Mouse (Mus musculus) heart, postnatal 0 days (tissue): ENCODE data around the gene Tubb3. TPM values are rescaled to one million over a fixed set of nuclear protein-coding genes. Genes with fewer than 3 reads are reported as not detected.

Experiments used
- ATAC-seq: fragments of 200-750 bp; cut with Nextera tagmentation; 2 replicates; pipeline ENCODE4 v1.8.0; 2017; ENCODE audit warnings: low read depth, moderate number of reproducible peaks, moderate library complexity; ENCODE audit not compliant: insufficient read depth
- DNase-seq: peaks from one replicate; pipeline ENCODE4 v3.0.0-alpha.2; 2016; ENCODE audit warnings: low spot score
- H3K27ac ChIP-seq: fragments of 300-500 bp; sonication (generic); 2 replicates; pipeline ENCODE4 v1.5.1; 2014; ENCODE audit warnings: low read depth, mild to moderate bottlenecking
- H3K27me3 ChIP-seq: fragments of 300-500 bp; sonication (generic); 2 replicates; pipeline ENCODE4 v1.6.1; 2014; ENCODE audit warnings: low read length, mixed read lengths; ENCODE audit not compliant: control insufficient read depth, insufficient read depth
- H3K36me3 ChIP-seq: fragments of 300-500 bp; sonication (generic); replicated peaks from 2 replicates; pipeline ENCODE4 v1.6.1; 2014; ENCODE audit warnings: low read length, mixed read lengths; ENCODE audit not compliant: control insufficient read depth, insufficient read depth
- H3K4me1 ChIP-seq: fragments of 300-500 bp; sonication (generic); 2 replicates; pipeline ENCODE4 v1.6.1; 2014; ENCODE audit warnings: antibody characterized with exemption; ENCODE audit not compliant: control insufficient read depth, insufficient read depth
- H3K4me2 ChIP-seq: fragments of 300-500 bp; sonication (generic); 2 replicates; pipeline ENCODE4 v1.6.1; 2014; ENCODE audit warnings: low read depth, mild to moderate bottlenecking, low read length, moderate library complexity
- H3K4me3 ChIP-seq: fragments of 300-500 bp; sonication (generic); 2 replicates; pipeline ENCODE4 v1.5.1; 2014; ENCODE audit warnings: low read depth, low read length
- H3K9ac ChIP-seq: fragments of 300-500 bp; sonication (generic); replicated peaks from 2 replicates; pipeline ENCODE4 v1.6.1; 2014; ENCODE audit warnings: low read depth, low read length, mixed read lengths
- H3K9me3 ChIP-seq: fragments of 300-500 bp; sonication (generic); replicated peaks from 2 replicates; pipeline ENCODE4 v1.6.1; 2016; ENCODE audit warnings: low read length; ENCODE audit not compliant: control insufficient read depth
- CTCF ChIP-seq: IDR thresholded peaks from 2 replicates; pipeline ENCODE4 v1.5.1; 2016; ENCODE audit warnings: antibody characterized with exemption, control low read depth, low read depth
- EP300 ChIP-seq: IDR thresholded peaks from 2 replicates; pipeline ENCODE4 v1.6.1; 2016; ENCODE audit warnings: antibody characterized with exemption, low read depth
- whole genome bisulfite sequencing: fragments of 180-500 bp; shearing (Covaris S2); extraction: QIAGEN DNeasy Blood & Tissue Kit; methylation state at CpG from one replicate; pipeline ENCODE4 v1.1.7; 2014; 5-methylcytosine and 5-hydroxymethylcytosine counted together
- polyA plus RNA-seq: library from polyadenylated mRNA; unstranded; fragments of >200 nt; fragmentation: Nextera tagmentation; extraction: Ambion mirVana; gene quantifications from 2 replicates; pipeline ENCODE4 v1.2.1, GENCODE M21; 2015
- total RNA-seq: library from RNA; depleted of rRNA; stranded (reverse); fragments of >200 nt; gene quantifications from 2 replicates; pipeline ENCODE4 v1.2.3, GENCODE M21; 2014; ENCODE audit warnings: low replicate concordance

Gene Tubb3
- total and polyA plus RNA-seq, 2 experiments from 2014 or later: 0.40 to 1.8 TPM

DNA sequence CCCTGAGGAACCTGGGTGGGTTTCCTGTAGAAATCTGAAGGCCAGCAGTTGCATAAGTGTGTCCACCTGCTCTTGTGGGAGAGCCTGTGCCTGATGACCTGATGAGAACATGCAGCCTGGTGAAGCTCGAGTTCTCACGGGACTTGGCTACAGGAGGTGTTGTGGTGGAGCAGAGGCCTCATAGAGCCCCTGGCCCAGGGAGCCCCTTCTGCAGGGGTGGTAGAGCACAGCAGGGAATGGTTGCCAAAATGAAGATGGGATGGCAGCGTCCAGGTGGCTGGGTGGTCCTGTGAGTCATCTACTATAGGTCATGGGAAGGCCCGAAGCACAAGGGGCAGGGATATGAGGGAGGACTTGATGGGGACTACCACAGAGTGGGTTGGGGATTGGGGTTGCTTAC lies 29.5 kb upstream of the Tubb3 start:
- Histone ChIP-seq H3K4me2 (no peak overlapping the region), H3K4me1 (no peaks in the 10 kb centered on the region), H3K27me3 (no peaks in the 10 kb centered on the region), H3K36me3 (peaks cover 56% of the 10 kb centered on the region), H3K9ac (no peak overlapping the region), H3K4me3 (no peak overlapping the region), H3K9me3 (no peaks in the 10 kb centered on the region), H3K27ac (no peak overlapping the region)
- ATAC-seq (no peak), DNase-seq (no peak)
- no peak for TF ChIP-seq CTCF
- no peak for TF ChIP-seq EP300
- 80% methylated on average over 4 of the region's 4 CpGs for WGBS

DNA sequence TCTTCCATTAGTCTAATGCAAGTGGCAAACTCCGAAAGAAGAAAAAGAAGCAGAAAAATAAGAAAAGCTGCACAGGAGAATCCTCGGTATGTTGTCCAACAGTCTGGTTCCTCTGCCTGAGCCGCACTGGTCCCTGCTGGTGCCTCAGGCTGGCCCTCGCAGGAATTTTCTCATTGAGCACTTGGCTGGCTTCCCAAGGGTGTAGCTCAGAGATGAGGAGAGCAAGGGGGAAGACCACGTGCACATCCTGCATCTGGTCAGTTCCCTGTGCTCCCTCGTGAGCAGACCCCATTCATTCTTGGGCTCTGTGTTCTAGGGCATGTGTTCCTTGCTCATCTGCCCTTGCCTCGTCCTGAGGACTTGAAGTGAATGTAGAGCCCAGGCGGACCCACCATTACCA lies 28.7 kb upstream of the Tubb3 start:
- H3K36me3 ChIP-seq: peaks cover 64% of the 10 kb centered on the region

DNA sequence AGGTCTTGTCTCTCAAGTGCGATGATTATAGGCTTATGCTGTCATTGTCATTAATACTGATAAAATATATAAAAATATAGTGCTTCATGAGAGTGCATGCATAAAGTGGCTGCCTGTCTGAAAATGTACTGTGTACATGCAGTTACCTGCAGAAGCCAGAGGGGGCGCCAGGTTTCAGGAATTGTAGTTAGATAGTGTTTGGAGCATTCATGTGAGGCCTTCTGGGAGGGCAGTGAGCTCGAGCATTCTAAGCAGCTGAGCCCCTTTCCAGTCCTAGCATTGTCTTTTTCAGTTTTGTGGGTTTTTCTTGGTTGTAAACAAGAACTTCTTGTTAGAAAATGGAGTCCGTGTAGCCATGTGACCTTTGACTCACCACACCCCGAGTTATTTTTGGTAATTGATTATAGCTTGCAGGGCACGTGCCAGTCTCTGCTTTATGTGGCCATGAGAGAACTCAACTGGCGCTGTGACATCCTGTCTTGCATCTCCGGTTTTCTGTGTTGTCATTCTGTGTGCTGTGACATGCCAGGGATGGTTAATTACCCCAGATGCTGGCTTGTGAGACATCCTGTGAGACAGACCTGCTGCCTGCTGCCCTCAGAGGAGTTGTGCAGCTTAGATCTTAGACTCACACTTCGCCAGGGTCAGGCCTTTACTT lies 26.2 kb upstream of the Tubb3 start:
- no peak overlapping the region for H3K27ac ChIP-seq
- H3K4me3 ChIP-seq: no peak overlapping the region
- TF ChIP-seq EP300 (no peak), CTCF (peak; percentile 58)
- H3K27me3 ChIP-seq: no peaks in the 10 kb centered on the region
- DNase-seq: peak; percentile 29
- ATAC-seq: no peak
- peaks cover 89% of the 10 kb centered on the region for H3K36me3 ChIP-seq
- H3K9ac ChIP-seq: no peak overlapping the region
- no peaks in the 10 kb centered on the region for H3K4me1 ChIP-seq
- 60% methylated on average over 9 of the region's 9 CpGs for WGBS
- no peaks in the 10 kb centered on the region for H3K9me3 ChIP-seq
- no peak overlapping the region for H3K4me2 ChIP-seq

More for the DNA sequence above, 28.7 kb upstream of the Tubb3 start:
- no peak overlapping the region for H3K9ac ChIP-seq
- H3K4me3 ChIP-seq: no peak overlapping the region
- no peak overlapping the region for H3K27ac ChIP-seq
- H3K9me3 ChIP-seq: no peaks in the 10 kb centered on the region
- DNase-seq (no peak), ATAC-seq (no peak)
- H3K4me1 ChIP-seq: no peaks in the 10 kb centered on the region
- TF ChIP-seq EP300: no peak
- TF ChIP-seq CTCF: no peak
- 58% methylated on average over 8 of the region's 8 CpGs for WGBS
- H3K27me3 ChIP-seq: no peaks in the 10 kb centered on the region
- H3K4me2 ChIP-seq: no peak overlapping the region

DNA sequence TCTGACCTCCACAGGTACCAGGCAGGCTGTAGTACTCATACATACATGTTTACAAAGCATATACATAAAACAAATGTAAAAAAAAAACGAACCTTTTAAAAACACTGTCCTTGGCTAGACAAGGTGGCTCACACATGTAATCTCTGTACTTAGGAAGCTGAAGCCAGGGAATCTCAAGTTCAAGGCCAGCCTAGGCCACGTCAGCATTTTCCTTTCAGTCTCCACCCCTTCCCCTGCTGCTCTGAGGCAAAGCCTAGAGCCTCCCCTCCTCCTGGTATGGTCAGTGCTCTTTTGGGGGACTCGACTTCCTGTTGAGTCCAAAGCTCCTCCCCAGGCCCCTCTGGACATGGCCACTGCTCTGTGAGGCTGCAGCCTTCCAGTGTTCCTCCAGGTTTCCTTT lies 24.2 kb upstream of the Tubb3 start:
- Histone ChIP-seq H3K4me3 (no peak overlapping the region), H3K9me3 (no peaks in the 10 kb centered on the region), H3K4me2 (no peak overlapping the region), H3K27ac (no peak overlapping the region), H3K4me1 (no peaks in the 10 kb centered on the region), H3K36me3 (peaks cover 100% of the 10 kb centered on the region), H3K27me3 (no peaks in the 10 kb centered on the region), H3K9ac (no peak overlapping the region)
- DNase-seq: no peak
- 70% methylated on average over 3 of the region's 3 CpGs for WGBS
- TF ChIP-seq EP300 (no peak), CTCF (no peak)
- no peak for ATAC-seq

DNA sequence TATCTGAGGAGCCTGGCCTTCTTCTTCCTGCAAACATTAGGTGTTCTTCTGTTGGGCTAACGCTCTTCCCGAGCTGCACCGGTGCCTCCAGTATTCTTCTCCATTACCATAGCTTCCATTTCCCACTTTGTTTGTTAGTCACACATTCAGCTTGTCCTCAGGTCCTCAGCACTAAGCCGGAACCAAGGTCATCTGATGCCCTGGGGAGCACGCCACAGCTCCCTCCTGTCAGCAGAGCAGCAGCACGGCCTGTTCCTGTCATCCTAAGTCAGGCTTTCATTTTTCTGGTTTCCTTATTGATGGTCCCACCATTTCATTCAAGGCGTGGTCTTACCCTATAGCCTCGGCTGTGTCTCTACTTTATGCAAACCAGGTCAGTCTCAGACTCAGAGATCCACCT lies 23.4 kb upstream of the Tubb3 start:
- Histone ChIP-seq H3K4me1 (no peaks in the 10 kb centered on the region), H3K27me3 (no peaks in the 10 kb centered on the region), H3K36me3 (peaks cover 100% of the 10 kb centered on the region), H3K27ac (no peak overlapping the region), H3K9me3 (no peaks in the 10 kb centered on the region), H3K9ac (no peak overlapping the region), H3K4me3 (no peak overlapping the region), H3K4me2 (no peak overlapping the region)
- DNase-seq (no peak), ATAC-seq (no peak)
- no peak for TF ChIP-seq CTCF
- 73% methylated on average over 8 of the region's 8 CpGs for WGBS

DNA sequence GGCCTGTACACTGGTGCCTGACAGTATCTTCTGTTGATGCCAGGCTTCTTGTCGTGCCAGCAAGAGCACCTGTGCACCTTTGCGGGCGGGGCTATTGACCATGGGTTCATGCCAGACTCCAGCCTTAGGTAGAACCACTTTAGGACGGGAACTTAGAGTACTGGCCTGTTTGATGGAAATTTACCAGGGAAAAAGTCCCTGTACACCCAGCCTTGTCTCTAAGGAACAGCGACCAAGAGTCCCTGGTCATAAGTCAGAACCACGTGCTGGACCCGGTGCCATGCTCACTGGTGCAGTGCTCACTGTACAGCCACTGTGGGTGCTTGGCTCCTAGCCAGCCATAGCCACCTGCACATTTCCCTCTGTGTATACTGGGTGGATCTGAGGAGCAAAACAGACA lies 22.2 kb upstream of the Tubb3 start:
- ATAC-seq (no peak), DNase-seq (no peak)
- Histone ChIP-seq H3K4me1 (no peaks in the 10 kb centered on the region), H3K27ac (no peak overlapping the region), H3K36me3 (peaks cover 100% of the 10 kb centered on the region), H3K9ac (no peak overlapping the region), H3K4me3 (no peak overlapping the region), H3K9me3 (no peaks in the 10 kb centered on the region), H3K4me2 (no peak overlapping the region), H3K27me3 (no peaks in the 10 kb centered on the region)
- TF ChIP-seq CTCF (no peak), EP300 (no peak)
- 89% methylated on average over 7 of the region's 7 CpGs for WGBS
